Mouse (Mus musculus): ENCODE results near the gene Gm7697.
"Not testable (repeated sequence)": the region's sequence is repeated elsewhere in the genome, so short reads cannot be mapped to it uniquely, and the experiment has no call there.

Gm7697 gene

DNA sequence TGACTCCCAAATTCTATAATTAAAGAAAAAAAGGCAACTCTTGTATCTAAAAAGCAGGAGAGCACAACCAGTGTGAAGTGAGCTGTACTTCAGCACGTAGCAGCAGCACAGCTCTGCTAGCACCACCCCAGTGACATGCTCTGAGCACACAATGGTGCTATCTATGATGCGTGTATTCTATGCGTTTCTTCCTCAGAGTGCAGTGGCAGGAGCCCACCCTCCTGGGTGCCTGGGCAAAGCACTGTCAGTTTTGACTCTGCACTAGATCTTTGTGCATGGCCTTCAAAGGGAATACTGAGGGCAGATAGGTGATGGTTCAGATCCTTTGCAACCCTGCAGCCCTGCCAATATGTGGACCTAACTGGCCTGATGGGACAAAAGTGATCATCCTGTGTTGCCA is at the start of gene Gm7697:
Gene Gm7697 (minus strand): TSS at position 101 of the 400 bp plus-strand sequence.
- DNase-seq (ENCODE audit: low spot score): not testable (repeated sequence)

DNA sequence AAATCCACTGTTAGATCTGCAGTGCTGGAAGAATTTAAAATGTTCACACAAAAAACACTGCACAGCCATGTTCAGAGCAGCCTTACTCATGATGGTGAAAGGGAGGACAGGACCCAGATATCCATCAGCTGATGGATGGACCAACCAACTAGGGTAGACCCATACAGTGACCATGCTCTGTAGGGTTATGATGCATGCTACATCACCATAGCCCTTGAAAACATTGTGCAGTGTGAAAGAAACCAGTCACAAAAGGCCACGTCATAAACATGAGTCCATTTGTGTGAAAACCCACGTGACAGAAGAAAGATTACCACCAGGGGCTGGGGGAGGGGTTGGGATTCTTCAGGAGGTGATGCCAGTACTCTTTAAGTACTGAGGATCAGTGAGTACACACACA is 28.5 kb upstream of the Gm7697 start:
- not testable (repeated sequence) for DNase-seq (ENCODE audit: low spot score)

GRCm38 (mm10) chr8:69549556-69549955 is 26.8 kb upstream of the Gm7697 start:
- DNase-seq (ENCODE audit: low spot score): peak; percentile 0

DNA sequence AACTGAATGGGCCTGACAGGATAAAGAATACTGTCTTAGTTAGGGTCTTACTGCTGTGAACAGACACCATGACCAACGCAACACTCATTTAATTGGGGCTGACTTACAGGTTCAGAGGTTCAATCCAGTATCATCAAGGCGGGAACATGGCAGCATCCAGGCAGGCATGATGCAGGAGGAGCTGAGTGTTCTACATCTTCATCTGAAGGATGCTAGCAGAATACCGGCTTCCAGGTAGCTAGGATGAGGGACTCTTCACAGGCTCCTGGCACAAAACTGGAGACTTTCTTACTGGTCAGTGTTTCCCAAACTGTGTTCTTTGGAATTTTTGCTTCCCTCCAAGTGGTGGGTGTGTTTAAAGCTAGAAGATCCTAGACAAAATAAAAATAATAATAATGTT is 25.3 kb upstream of the Gm7697 start:
- DNase-seq (ENCODE audit: low spot score): not testable (repeated sequence)

DNA sequence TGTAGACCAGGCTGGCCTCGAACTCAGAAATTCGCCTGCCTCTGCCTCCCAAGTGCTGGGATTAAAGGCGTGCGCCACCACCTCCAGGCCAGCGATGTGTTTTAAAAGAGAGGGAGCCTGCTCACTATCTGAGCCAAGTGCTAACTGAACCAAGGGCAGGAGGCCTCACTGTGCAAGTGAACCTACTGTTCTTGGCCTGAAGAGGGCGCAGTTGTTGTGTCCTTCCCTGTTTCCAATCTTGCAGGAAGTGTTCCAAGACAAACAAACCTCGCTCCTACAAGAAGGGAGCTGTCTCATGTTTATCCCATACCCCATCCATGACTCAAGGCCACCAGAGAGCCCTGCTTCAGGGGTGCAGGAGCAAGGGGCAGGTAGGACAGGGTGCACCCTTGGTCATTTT is 24.4 kb upstream of the Gm7697 start:
- not testable (repeated sequence) for DNase-seq (ENCODE audit: low spot score)

- not testable (repeated sequence) for DNase-seq (ENCODE audit: low spot score)
Measured at GRCm38 (mm10) chr8:69545020-69545419, 22.2 kb upstream of the Gm7697 start.

DNA sequence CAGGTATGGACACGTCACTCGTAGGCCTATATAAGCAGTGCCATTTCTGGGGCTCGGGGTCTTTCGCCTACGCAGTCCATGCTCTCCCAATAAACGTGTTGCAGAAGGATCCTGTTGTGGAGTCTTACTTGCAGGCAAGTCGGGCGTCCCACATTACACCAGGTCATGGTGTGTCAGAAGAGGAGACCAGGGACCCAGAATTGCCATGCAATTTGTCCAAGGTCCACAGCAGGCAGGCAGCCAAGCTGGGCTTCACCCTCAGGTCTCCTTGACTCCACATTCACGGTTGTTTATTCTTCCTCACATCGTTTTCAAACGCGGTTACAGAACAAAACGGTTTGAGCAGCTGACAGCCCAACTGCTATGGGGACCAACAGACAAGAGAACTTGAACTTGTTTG is 21.7 kb upstream of the Gm7697 start:
- not testable (repeated sequence) for DNase-seq (ENCODE audit: low spot score)

DNA sequence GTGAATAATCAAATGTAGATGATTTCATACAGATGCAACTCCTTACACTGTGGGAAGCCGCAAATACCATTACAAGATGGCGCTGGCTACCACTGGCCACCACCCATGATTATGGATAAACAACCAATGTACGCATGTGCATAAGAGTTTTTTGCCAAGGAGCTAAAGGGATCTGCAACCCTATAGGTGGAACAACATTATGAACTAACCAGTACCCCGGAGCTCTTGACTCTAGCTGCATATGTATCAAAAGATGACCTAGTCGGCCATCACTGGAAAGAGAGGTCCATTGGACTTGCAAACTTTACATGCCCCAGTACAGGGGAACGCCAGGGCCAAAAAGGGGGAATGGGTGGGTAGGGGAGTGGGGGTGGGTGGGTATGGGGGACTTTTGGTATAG is 21.2 kb upstream of the Gm7697 start:
- DNase-seq (ENCODE audit: low spot score): not testable (repeated sequence)

DNA sequence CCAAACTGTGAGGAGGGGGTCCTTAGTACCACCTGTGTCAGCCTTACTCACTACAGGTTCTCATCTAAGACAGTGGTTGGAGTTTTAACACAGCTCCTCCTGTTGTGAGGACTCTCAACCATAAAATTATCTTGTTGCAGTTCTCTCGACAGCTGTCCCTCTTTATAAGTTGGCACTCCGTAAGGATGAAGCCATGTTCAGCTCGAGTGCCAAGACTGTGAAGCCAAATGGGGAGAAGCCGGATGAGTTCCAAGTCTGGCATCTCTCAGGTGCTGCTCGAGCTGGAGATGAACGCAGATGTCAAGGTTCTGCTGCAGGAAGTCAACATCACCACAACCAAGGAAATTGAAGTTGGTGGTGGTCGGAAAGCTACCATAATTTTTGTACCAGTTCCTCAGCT is 18.0 kb upstream of the Gm7697 start:
- not testable (repeated sequence) for DNase-seq (ENCODE audit: low spot score)

- not testable (repeated sequence) for DNase-seq (ENCODE audit: low spot score)
Measured at GRCm38 (mm10) chr8:69540331-69540730, 17.6 kb upstream of the Gm7697 start.

GRCm38 (mm10) chr8:69474946-69475345 is 47.8 kb downstream of the Gm7697 start:
- DNase-seq (ENCODE audit: low spot score): not testable (repeated sequence)

GRCm38 (mm10) chr8:69453465-69453864 is 69.3 kb downstream of the Gm7697 start, which contains the start of gene Gm9495:
TSS of gene Gm9495 (minus strand) at chr8:69453565.
- not testable (repeated sequence) for DNase-seq (ENCODE audit: low spot score)

All from c-Kit-positive CD71-positive TER-119-positive erythroid progenitor cells, embryonic 14.5 days (primary cell).